In the genomic region with DNA sequence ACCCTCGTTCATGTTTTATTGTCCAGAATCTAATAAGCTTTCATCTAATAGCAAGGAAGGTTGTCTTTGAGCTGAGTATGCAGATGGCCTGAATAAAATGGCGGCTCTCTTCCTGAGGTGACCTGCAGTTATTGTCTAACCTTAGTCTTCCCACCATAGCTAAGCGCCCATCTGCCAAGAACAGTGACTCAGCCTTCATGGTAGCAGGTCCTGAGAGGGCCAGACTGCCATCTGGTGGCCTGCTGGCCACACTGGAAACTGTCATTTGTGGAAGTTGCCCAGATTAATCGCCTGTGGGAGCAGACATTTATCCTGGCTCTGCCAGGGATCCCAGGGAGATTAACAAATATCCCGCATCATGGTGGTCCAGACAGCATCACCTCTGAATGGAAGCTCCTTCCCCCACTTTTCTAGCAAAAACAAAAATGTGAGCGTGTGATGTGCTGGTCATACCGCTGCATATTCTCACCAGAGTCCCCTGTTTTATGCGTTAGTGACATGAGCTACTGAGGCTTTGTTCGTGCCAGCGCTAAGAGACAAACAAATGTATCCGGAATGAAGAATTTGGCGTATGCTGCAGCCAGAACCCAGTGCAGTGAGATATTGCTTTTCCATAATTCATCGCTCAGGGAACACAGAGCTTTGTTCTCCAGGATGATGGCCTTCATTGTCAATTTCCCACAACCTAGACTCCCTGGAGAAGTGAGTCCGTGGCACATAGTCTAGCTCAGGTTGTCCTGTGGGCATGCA, we compare ENCODE assay signal across 8 mouse cellular contexts. TPM values are rescaled to one million over a fixed set of nuclear protein-coding genes. Genes with fewer than 3 reads are reported as not detected.
DNase-seq lines count a peak whose midpoint lies in the region; ATAC-seq and TF ChIP-seq lines count a peak whose summit lies in the region.

No protein-coding gene starts in this region.

- intact Hi-C loops in left cerebral cortex, postnatal 10 days (cut with DNase I) = loop anchor here (5.0 kb wide), 1 partner anchor 52 kb away; a partner anchor contains a TSS

- no peak overlapping the region for H3K27ac ChIP-seq in liver, adult 2 months (replicated peaks; ENCODE audit: insufficient read depth, low read depth, low read length)
- no peak overlapping the region for H3K27ac ChIP-seq in liver, embryonic 12.5 days
- H3K27ac ChIP-seq in hindbrain, embryonic 14.5 days = peak overlapping the region; percentile 63
- H3K27ac ChIP-seq in midbrain, embryonic 14.5 days (replicated peaks; ENCODE audit: low read depth, low read length) = peak overlapping the region; percentile 60
- no peak overlapping the region for H3K27ac ChIP-seq in testis, adult 2 months (ENCODE audit: control insufficient read depth, insufficient read depth, low read depth, low read length)

- H3K4me2 ChIP-seq in liver, embryonic 12.5 days = no peak overlapping the region
- no peak overlapping the region for H3K4me2 ChIP-seq in hindbrain, embryonic 14.5 days (replicated peaks)
- H3K4me2 ChIP-seq in midbrain, embryonic 14.5 days (ENCODE audit: low read length) = no peak overlapping the region; the same call in 1 of the 2 replicates

- no peak overlapping the region for H3K9ac ChIP-seq in liver, adult 2 months (ENCODE audit: low read depth, low read length)
- H3K9ac ChIP-seq in liver, embryonic 12.5 days = no peak overlapping the region
- no peak overlapping the region for H3K9ac ChIP-seq in hindbrain, embryonic 14.5 days
- H3K9ac ChIP-seq in midbrain, embryonic 14.5 days (replicated peaks; ENCODE audit: low read length) = no peak overlapping the region

- H3K27me3 ChIP-seq in liver, adult 2 months (ENCODE audit: control insufficient read depth, insufficient read depth, low read length) = no peaks in the 10 kb centered on the region
- peaks cover 24% of the 10 kb centered on the region; the same call in 1 of the 2 replicates for H3K27me3 ChIP-seq in liver, embryonic 12.5 days (replicated peaks)
- no peaks in the 10 kb centered on the region for H3K27me3 ChIP-seq in hindbrain, embryonic 14.5 days (ENCODE audit: control insufficient read depth, insufficient read depth, low read length)
- H3K27me3 ChIP-seq in midbrain, embryonic 14.5 days (ENCODE audit: control insufficient read depth, insufficient read depth, low read length) = no peaks in the 10 kb centered on the region
- no peaks in the 10 kb centered on the region for H3K27me3 ChIP-seq in testis, adult 2 months (ENCODE audit: control insufficient read depth, insufficient read depth, low read length)

- no peak for TF ChIP-seq POLR2A in liver, adult 2 months (IDR thresholded peaks at IDR 0.05; ENCODE audit: extremely low read depth, insufficient read depth, low read length)
- TF ChIP-seq POLR2A in testis, adult 2 months (IDR thresholded peaks at IDR 0.05; ENCODE audit: control insufficient read depth, low read depth, low read length) = no peak

- H3K4me1 ChIP-seq in liver, adult 2 months (ENCODE audit: control insufficient read depth, insufficient read depth, low read length) = peaks cover 3% of the 10 kb centered on the region; the same call in 1 of the 2 replicates
- no peaks in the 10 kb centered on the region for H3K4me1 ChIP-seq in liver, embryonic 12.5 days
- peaks cover 16% of the 10 kb centered on the region for H3K4me1 ChIP-seq in hindbrain, embryonic 14.5 days (replicated peaks; ENCODE audit: control insufficient read depth, insufficient read depth, low read length)
- H3K4me1 ChIP-seq in midbrain, embryonic 14.5 days (ENCODE audit: control insufficient read depth, insufficient read depth, low read length) = peaks cover 13% of the 10 kb centered on the region
- no peaks in the 10 kb centered on the region; the same call in none of the 2 replicates for H3K4me1 ChIP-seq in testis, adult 2 months (ENCODE audit: control insufficient read depth, insufficient read depth, low read length)

- DNase-seq in liver, adult 2 months (ENCODE audit: extremely low read depth, low read depth, low spot score) = peak; percentile 73
- peak; percentile 88 to 91 for DNase-seq in cerebellum, adult 18-20 months
- DNase-seq in forelimb bud, embryonic 11.5 days (ENCODE audit: low read depth, low spot score) = peak; percentile 40
- DNase-seq in hindbrain, embryonic 14.5 days (ENCODE audit: low spot score) = peak; percentile 78
- peak; percentile 58 to 71 for DNase-seq in left cerebral cortex, postnatal 10 days (ENCODE audit: extremely low spot score in 1 of 2, low spot score in 2 of 2)
- DNase-seq in midbrain, embryonic 14.5 days = peak; percentile 84

- ATAC-seq in liver, embryonic 12.5 days = no peak
- 0 out of 2 replicates have a peak, but pooled peaks have one; percentile 17 for ATAC-seq in hindbrain, embryonic 14.5 days (ENCODE audit: low FRiP score)
- ATAC-seq in midbrain, embryonic 14.5 days (ENCODE audit: low FRiP score, low TSS enrichment) = peak; percentile 60; the same call in 1 of the 2 replicates

- H3K36me3 ChIP-seq in liver, adult 2 months (ENCODE audit: control insufficient read depth, insufficient read depth, low read length) = no peaks in the 10 kb centered on the region
- H3K36me3 ChIP-seq in liver, embryonic 12.5 days = no peaks in the 10 kb centered on the region
- no peaks in the 10 kb centered on the region for H3K36me3 ChIP-seq in hindbrain, embryonic 14.5 days (replicated peaks; ENCODE audit: control insufficient read depth, insufficient read depth)
- no peaks in the 10 kb centered on the region for H3K36me3 ChIP-seq in midbrain, embryonic 14.5 days (ENCODE audit: control insufficient read depth, insufficient read depth, low read length)
- no peaks in the 10 kb centered on the region for H3K36me3 ChIP-seq in testis, adult 2 months (ENCODE audit: control insufficient read depth, insufficient read depth, low read length)

- TF ChIP-seq CTCF in liver, adult 2 months (IDR thresholded peaks at IDR 0.05; ENCODE audit: low read depth, low read length) = peak; percentile 98
- TF ChIP-seq CTCF in testis, adult 2 months (IDR thresholded peaks at IDR 0.05; ENCODE audit: control insufficient read depth, insufficient read depth, insufficient replicate concordance, low read depth, low read length) = peak; percentile 68; the same call in 1 of the 2 replicates

- WGBS in liver, adult 2 months = 49% methylated on average over 14 of the region's 14 CpGs
- 52% methylated on average over 14 of the region's 14 CpGs for WGBS in liver, embryonic 12.5 days (ENCODE audit: insufficient replicate concordance)
- WGBS in hindbrain, embryonic 14.5 days = 28% methylated on average over 14 of the region's 14 CpGs
- WGBS in midbrain, embryonic 14.5 days = 35% methylated on average over 14 of the region's 14 CpGs

- no peaks in the 10 kb centered on the region for H3K9me3 ChIP-seq in liver, embryonic 12.5 days (replicated peaks)
- no peaks in the 10 kb centered on the region for H3K9me3 ChIP-seq in hindbrain, embryonic 14.5 days (ENCODE audit: control insufficient read depth, low read length)
- no peaks in the 10 kb centered on the region for H3K9me3 ChIP-seq in midbrain, embryonic 14.5 days (ENCODE audit: control insufficient read depth, low read length)

- H3K4me3 ChIP-seq in liver, adult 2 months (ENCODE audit: insufficient read depth, low read depth, low read length) = no peak overlapping the region
- H3K4me3 ChIP-seq in liver, embryonic 12.5 days = no peak overlapping the region
- no peak overlapping the region for H3K4me3 ChIP-seq in hindbrain, embryonic 14.5 days (replicated peaks; ENCODE audit: low read length)
- H3K4me3 ChIP-seq in midbrain, embryonic 14.5 days (replicated peaks; ENCODE audit: low read depth, low read length) = no peak overlapping the region
- H3K4me3 ChIP-seq in testis, adult 2 months (ENCODE audit: control insufficient read depth, low read depth, low read length) = no peak overlapping the region

- no peaks in the 10 kb centered on the region for H3K79me2 ChIP-seq in liver, adult 2 months (ENCODE audit: control insufficient read depth, insufficient read depth, low read length)

RNA-seq across cellular contexts. Expression of a gene that starts 11.5 kb away (rescaled TPM):
- 4.5 and 4.8 TPM in 2 replicates for total RNA-seq in liver, adult 2 months (2014; rRNA removed)
- 33.1 and 34.1 TPM in 2 replicates for polyA plus RNA-seq in liver, adult 2 months (2012; rRNA removed)
- 5.1 and 5.8 TPM in 2 replicates for polyA plus RNA-seq in liver, embryonic 12.5 days (2016; fragmentation: Nextera tagmentation; extraction: Ambion mirVana)
- 5.2 and 6.4 TPM in 2 replicates for polyA plus RNA-seq in hindbrain, embryonic 14.5 days (2014; fragmentation: Nextera tagmentation; extraction: Ambion mirVana)
- total RNA-seq in left cerebral cortex, postnatal 10 days (2021) = 1 to 10 TPM; 2.0 to 3.4 TPM
- 2.4 and 4.6 TPM in 2 replicates for polyA plus RNA-seq in midbrain, embryonic 14.5 days (2014; fragmentation: Nextera tagmentation; extraction: Ambion mirVana)
- polyA plus RNA-seq in testis, adult 2 months (2012; rRNA removed) = 0.13 and 0.61 TPM in 2 replicates

RNA-seq across cellular contexts. Expression of a gene that starts 17.1 kb away (rescaled TPM):
- total RNA-seq in liver, adult 2 months (2014; rRNA removed) = not detected in 2 replicates
- not detected in 2 replicates for polyA plus RNA-seq in liver, adult 2 months (2012; rRNA removed)
- not detected in 2 replicates for polyA plus RNA-seq in liver, embryonic 12.5 days (2016; fragmentation: Nextera tagmentation; extraction: Ambion mirVana)
- polyA plus RNA-seq in hindbrain, embryonic 14.5 days (2014; fragmentation: Nextera tagmentation; extraction: Ambion mirVana) = 8.8 and 13.6 TPM in 2 replicates
- total RNA-seq in left cerebral cortex, postnatal 10 days (2021) = 10 to 100 TPM; 33.5 to 39.5 TPM
- polyA plus RNA-seq in midbrain, embryonic 14.5 days (2014; fragmentation: Nextera tagmentation; extraction: Ambion mirVana) = 5.4 and 6.7 TPM in 2 replicates
- not detected in 2 replicates for polyA plus RNA-seq in testis, adult 2 months (2012; rRNA removed)

RNA-seq across cellular contexts. Expression of a gene that starts 53.2 kb away (rescaled TPM):
- total RNA-seq in liver, adult 2 months (2014; rRNA removed) = 134 and 150 TPM in 2 replicates
- 192 and 217 TPM in 2 replicates for polyA plus RNA-seq in liver, adult 2 months (2012; rRNA removed)
- polyA plus RNA-seq in liver, embryonic 12.5 days (2016; fragmentation: Nextera tagmentation; extraction: Ambion mirVana) = 28.8 and 30.2 TPM in 2 replicates
- polyA plus RNA-seq in hindbrain, embryonic 14.5 days (2014; fragmentation: Nextera tagmentation; extraction: Ambion mirVana) = 53.4 and 57.4 TPM in 2 replicates
- 100 to 1,000 TPM; 148 to 152 TPM for total RNA-seq in left cerebral cortex, postnatal 10 days (2021)
- 54.1 and 74.7 TPM in 2 replicates for polyA plus RNA-seq in midbrain, embryonic 14.5 days (2014; fragmentation: Nextera tagmentation; extraction: Ambion mirVana)
- polyA plus RNA-seq in testis, adult 2 months (2012; rRNA removed) = 134 and 160 TPM in 2 replicates

RNA-seq across cellular contexts. Expression of a gene that starts 55.2 kb away (rescaled TPM):
- total RNA-seq in liver, adult 2 months (2014; rRNA removed) = 17.4 and 18.6 TPM in 2 replicates
- 25.0 and 28.9 TPM in 2 replicates for polyA plus RNA-seq in liver, adult 2 months (2012; rRNA removed)
- polyA plus RNA-seq in liver, embryonic 12.5 days (2016; fragmentation: Nextera tagmentation; extraction: Ambion mirVana) = 9.4 and 10.2 TPM in 2 replicates
- 18.5 and 23.1 TPM in 2 replicates for polyA plus RNA-seq in hindbrain, embryonic 14.5 days (2014; fragmentation: Nextera tagmentation; extraction: Ambion mirVana)
- total RNA-seq in left cerebral cortex, postnatal 10 days (2021) = 10 to 100 TPM; 41.9 to 46.8 TPM
- 22.8 and 23.8 TPM in 2 replicates for polyA plus RNA-seq in midbrain, embryonic 14.5 days (2014; fragmentation: Nextera tagmentation; extraction: Ambion mirVana)
- polyA plus RNA-seq in testis, adult 2 months (2012; rRNA removed) = 54.2 and 74.1 TPM in 2 replicates

Comparison
In these comparisons a context has a peak if more than half of its experiments do, and no peak if none do; other contexts are left out.
1. H3K27ac ChIP-seq: peak in hindbrain, embryonic 14.5 days (single experiment) and midbrain, embryonic 14.5 days (single experiment); none in liver, adult 2 months (single experiment), liver, embryonic 12.5 days (single experiment) and testis, adult 2 months (single experiment).
2. Peak in every context shown above with its lines, with median percentiles within 50 percentile points of each other: DNase-seq.